Comparison of ENCODE assay signal across 9 mouse cellular contexts in genomic region chr2:24574616-24575015, GRCm38 (mm10).
DNase-seq lines count a peak whose midpoint lies in the region; ATAC-seq and TF ChIP-seq lines count a peak whose summit lies in the region.
"Had no signal": no experiment of that assay in that cellular context is flagged by ENCODE, and none has a peak within 500 bp of the region (broad histone marks: within the 10 kb centered on the region; RNA-seq: fewer than 3 reads in every experiment).

No protein-coding gene starts in this region.

- no peak overlapping the region for H3K27ac ChIP-seq in forebrain, embryonic 11.5 days (ENCODE audit: low read depth, low read length)
- no peak overlapping the region for H3K27ac ChIP-seq in forebrain, embryonic 12.5 days
- no peak overlapping the region for H3K27ac ChIP-seq in liver, embryonic 14.5 days
- H3K27ac ChIP-seq: limb, embryonic 13.5 days had no signal

- H3K9ac ChIP-seq in forebrain, embryonic 11.5 days (ENCODE audit: low read length) = no peak overlapping the region
- H3K9ac ChIP-seq in forebrain, embryonic 12.5 days = no peak overlapping the region
- H3K9ac ChIP-seq in liver, embryonic 14.5 days (replicated peaks) = no peak overlapping the region
- H3K9ac ChIP-seq: limb, embryonic 13.5 days had no signal

- 23% methylated on average over 3 of the region's 3 CpGs for WGBS in forebrain, embryonic 11.5 days
- 24% methylated on average over 3 of the region's 3 CpGs for WGBS in forebrain, embryonic 12.5 days
- WGBS in liver, embryonic 14.5 days (ENCODE audit: insufficient replicate concordance) = 17% methylated on average over 3 of the region's 3 CpGs

- H3K27me3 ChIP-seq in forebrain, embryonic 11.5 days (ENCODE audit: control insufficient read depth, insufficient read depth, low read length) = no peaks in the 10 kb centered on the region
- 0 out of 2 replicates have a peak, but pooled peaks cover 3% of the 10 kb centered on the region for H3K27me3 ChIP-seq in forebrain, embryonic 12.5 days
- no peaks in the 10 kb centered on the region for H3K27me3 ChIP-seq in liver, embryonic 14.5 days (ENCODE audit: control insufficient read depth, insufficient read depth, low read length)

- no peak for ATAC-seq in forebrain, embryonic 11.5 days (replicated peaks; ENCODE audit: low FRiP score)
- ATAC-seq in forebrain, embryonic 12.5 days (ENCODE audit: low FRiP score) = no peak
- no peak for ATAC-seq in liver, embryonic 14.5 days (ENCODE audit: insufficient read depth)

- no peaks in the 10 kb centered on the region for H3K9me3 ChIP-seq in forebrain, embryonic 11.5 days (ENCODE audit: control insufficient read depth, low read length)
- no peaks in the 10 kb centered on the region for H3K9me3 ChIP-seq in forebrain, embryonic 12.5 days
- no peaks in the 10 kb centered on the region for H3K9me3 ChIP-seq in liver, embryonic 14.5 days (ENCODE audit: control insufficient read depth, low read length)
- H3K9me3 ChIP-seq: limb, embryonic 13.5 days had no signal

- TF ChIP-seq EP300 in liver, embryonic 14.5 days (IDR thresholded peaks at IDR 0.05; ENCODE audit: low read depth) = no peak

- TF ChIP-seq CTCF in liver, embryonic 14.5 days (IDR thresholded peaks at IDR 0.05; ENCODE audit: low read depth) = peak; percentile 54; the same call in 1 of the 2 replicates

- H3K36me3 ChIP-seq in forebrain, embryonic 11.5 days (ENCODE audit: control insufficient read depth, insufficient read depth, low read length) = no peaks in the 10 kb centered on the region
- no peaks in the 10 kb centered on the region for H3K36me3 ChIP-seq in forebrain, embryonic 12.5 days (replicated peaks)
- H3K36me3 ChIP-seq in liver, embryonic 14.5 days (replicated peaks; ENCODE audit: control insufficient read depth, insufficient read depth, low read depth) = no peaks in the 10 kb centered on the region
- H3K36me3 ChIP-seq: limb, embryonic 13.5 days had no signal

- no peak overlapping the region for H3K4me3 ChIP-seq in forebrain, embryonic 11.5 days (ENCODE audit: low read depth, low read length)
- no peak overlapping the region for H3K4me3 ChIP-seq in forebrain, embryonic 12.5 days (replicated peaks)
- no peak overlapping the region for H3K4me3 ChIP-seq in liver, embryonic 14.5 days (ENCODE audit: insufficient read depth in 1 of 2, low read depth in 2 of 2, low read length in 2 of 2)
- H3K4me3 ChIP-seq: limb, embryonic 13.5 days had no signal

- DNase-seq in forebrain, embryonic 11.5 days (ENCODE audit: low spot score) = peak; percentile 78
- peak; percentile 56 for DNase-seq in urinary bladder, postnatal 14 days (ENCODE audit: low spot score)
- no peak for DNase-seq in urinary bladder, adult 18-20 months (ENCODE audit: low spot score in 2 of 2)
- peak; percentile 77 for DNase-seq in embryo, embryonic 10.5 days (ENCODE audit: low spot score)
- DNase-seq in kidney, postnatal 10 days = peak; percentile 75
- no peak for DNase-seq in liver, embryonic 14.5 days (ENCODE audit: low read depth in 3 of 3, low spot score in 3 of 3)
- DNase-seq in spleen, postnatal 4 days (ENCODE audit: low spot score in 2 of 2) = peak; percentile 21 to 73

- no peaks in the 10 kb centered on the region for H3K4me1 ChIP-seq in forebrain, embryonic 11.5 days (replicated peaks; ENCODE audit: control insufficient read depth, insufficient read depth, low read length)
- H3K4me1 ChIP-seq in forebrain, embryonic 12.5 days = no peaks in the 10 kb centered on the region
- H3K4me1 ChIP-seq in liver, embryonic 14.5 days (replicated peaks; ENCODE audit: control insufficient read depth in 2 of 2, insufficient read depth in 2 of 2, low read length in 1 of 2) = no peaks in the 10 kb centered on the region
- H3K4me1 ChIP-seq: limb, embryonic 13.5 days had no signal

- H3K4me2 ChIP-seq in forebrain, embryonic 11.5 days (ENCODE audit: low read depth, low read length, severe bottlenecking) = no peak overlapping the region
- no peak overlapping the region for H3K4me2 ChIP-seq in forebrain, embryonic 12.5 days
- H3K4me2 ChIP-seq in liver, embryonic 14.5 days (ENCODE audit: low read depth) = no peak overlapping the region
- H3K4me2 ChIP-seq: limb, embryonic 13.5 days had no signal

Comparison
In these comparisons a context has a peak if more than half of its experiments do, and no peak if none do; other contexts are left out.
1. DNase-seq: peak in forebrain, embryonic 11.5 days (single experiment), urinary bladder, postnatal 14 days (single experiment), embryo, embryonic 10.5 days (single experiment), kidney, postnatal 10 days (single experiment) and spleen, postnatal 4 days (2 of 2); none in urinary bladder, adult 18-20 months (0 of 2) and liver, embryonic 14.5 days (0 of 3).